Mouse (Mus musculus) bone marrow macrophage, adult 2 months (primary cell): Measurements from ENCODE around the gene Prok2.

Source experiments
- CTCF ChIP-seq: IDR thresholded peaks from 2 replicates; pipeline ENCODE4 v1.5.1; 2012; ENCODE audit warnings: low read depth, mild to moderate bottlenecking, low read length, moderate library complexity
- POLR2A ChIP-seq: IDR thresholded peaks from 2 replicates; pipeline ENCODE4 v1.6.1; 2012; ENCODE audit warnings: mild to moderate bottlenecking, low read depth, low read length, borderline replicate concordance

DNA sequence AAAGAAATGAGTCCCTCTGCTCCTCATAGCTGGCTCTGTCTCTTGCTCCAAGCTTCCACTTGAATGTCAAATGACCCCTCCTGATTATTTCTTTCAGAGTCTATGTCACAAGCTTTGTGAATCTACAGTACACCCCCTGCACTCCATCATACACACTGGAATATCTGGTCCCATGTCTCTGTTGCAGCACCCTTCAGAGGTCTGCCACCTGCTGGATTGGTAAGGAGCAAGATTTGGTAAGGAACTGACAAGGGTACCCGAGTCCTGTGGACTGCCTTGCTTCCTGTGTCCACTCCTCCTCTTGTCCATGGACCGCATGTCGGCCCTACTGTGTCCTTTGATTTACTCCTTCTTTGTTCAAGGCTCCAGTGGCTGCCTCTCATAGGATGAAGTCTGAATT is 54.4 kb downstream of the Prok2 start:
- TF ChIP-seq CTCF = no peak
- TF ChIP-seq POLR2A = no peak
